Mouse (Mus musculus): ENCODE results near the gene Cdh23. TPM values are rescaled to one million over a fixed set of nuclear protein-coding genes. Genes with fewer than 3 reads are reported as not detected.

Gene Cdh23
- polyA plus RNA-seq, 1 experiment from 2014 or later: 0.87 TPM

DNA sequence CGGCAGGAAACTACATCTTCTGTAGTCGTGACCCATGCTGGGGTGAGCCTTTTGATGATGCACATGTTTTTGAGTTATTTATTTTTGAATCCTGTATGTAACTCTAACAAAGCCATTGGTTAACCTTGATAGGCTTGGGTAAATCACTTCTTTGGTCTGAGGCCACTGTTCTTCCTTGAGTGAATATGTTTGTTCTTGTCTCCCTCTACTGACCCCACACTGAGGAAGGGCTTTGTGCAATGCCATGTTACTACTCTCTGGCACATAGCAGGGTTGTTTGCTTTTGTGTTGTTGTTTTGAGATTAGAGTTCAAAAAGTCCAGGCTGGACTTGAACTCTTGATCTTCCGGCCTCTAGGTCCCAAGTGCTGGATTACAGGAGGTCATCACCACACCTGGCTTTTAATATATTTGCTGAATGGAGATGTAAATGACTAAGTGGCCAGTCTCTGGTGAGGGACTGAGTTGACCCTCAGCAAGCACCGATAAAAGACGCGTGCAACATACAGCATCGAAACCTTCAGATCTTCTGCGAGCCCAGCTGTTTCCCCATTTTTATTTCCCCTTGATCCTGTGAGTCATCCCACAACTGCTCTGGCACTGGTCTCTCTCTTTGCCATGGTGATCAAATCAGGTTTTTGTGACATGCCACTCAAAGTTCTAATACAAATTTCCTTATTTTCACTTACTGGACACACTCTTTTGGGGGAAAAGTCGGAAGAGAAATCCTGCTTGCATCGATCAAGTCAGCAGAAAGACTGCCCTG is 298.1 kb downstream of the Cdh23 start:
- Histone ChIP-seq H3K36me3 (replicated peaks; ENCODE audit: control insufficient read depth, insufficient read depth, low read depth, low read length) (no peaks in the 10 kb centered on the region), H3K27ac (replicated peaks; ENCODE audit: low read depth, low read length) (no peak overlapping the region), H3K4me2 (ENCODE audit: low read depth, low read length) (no peak overlapping the region), H3K9ac (replicated peaks; ENCODE audit: low read length) (no peak overlapping the region), H3K9me3 (replicated peaks; ENCODE audit: control insufficient read depth, low read length) (no peaks in the 10 kb centered on the region), H3K27me3 (ENCODE audit: control insufficient read depth, insufficient read depth, low read length) (no peaks in the 10 kb centered on the region), H3K4me3 (ENCODE audit: low read depth, low read length) (no peak overlapping the region), H3K4me1 (ENCODE audit: control insufficient read depth, insufficient read depth, low read length) (no peaks in the 10 kb centered on the region)
- no peak for ATAC-seq (replicated peaks; ENCODE audit: insufficient number of reproducible peaks, low FRiP score, low TSS enrichment, low read depth)
- 87% methylated on average over 10 of the region's 10 CpGs for WGBS
- no peak for DNase-seq (ENCODE audit: low spot score)

DNA sequence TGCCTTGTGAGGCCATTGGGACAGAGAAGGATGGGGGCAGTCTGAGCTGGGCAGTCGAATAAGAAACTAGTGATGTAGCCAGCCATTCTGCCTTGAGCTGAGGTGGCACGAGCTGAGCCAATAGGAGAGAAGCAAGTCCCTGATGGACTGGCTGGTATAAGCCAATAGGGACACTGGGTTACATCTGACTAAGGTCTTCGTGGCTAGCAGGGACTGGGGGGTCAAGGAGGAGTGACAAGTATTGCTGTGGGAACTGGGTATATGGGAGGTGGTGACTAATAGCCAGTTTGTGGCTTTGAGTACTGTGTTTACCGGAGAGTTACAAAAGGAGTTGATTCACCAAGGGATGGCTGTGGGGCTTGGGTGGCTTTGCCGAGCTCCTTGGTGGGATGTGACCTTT is 300.7 kb downstream of the Cdh23 start:
- no peak overlapping the region for H3K27ac ChIP-seq (replicated peaks; ENCODE audit: low read depth, low read length)
- 65% methylated on average over 5 of the region's 5 CpGs for WGBS
- no peak for ATAC-seq (replicated peaks; ENCODE audit: insufficient number of reproducible peaks, low FRiP score, low TSS enrichment, low read depth)

DNA sequence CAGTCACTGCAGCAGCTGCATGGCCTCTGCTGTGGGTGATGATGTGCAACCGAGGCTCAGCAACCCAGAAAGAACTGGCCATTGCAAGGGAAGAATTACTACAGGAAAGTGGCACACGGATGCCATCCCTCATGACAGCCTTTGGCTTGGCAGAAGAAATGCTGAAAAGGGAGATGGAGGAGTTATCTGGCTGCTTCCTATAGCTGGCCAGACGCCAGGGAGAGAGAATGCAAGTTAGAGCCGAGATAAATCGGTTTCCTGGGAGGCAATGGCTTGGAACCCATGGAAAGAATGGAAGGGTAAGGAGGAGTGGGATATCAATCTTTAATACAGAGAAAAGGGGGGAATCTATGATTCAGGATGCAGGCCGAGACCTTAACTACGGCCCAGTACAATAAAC is 301.4 kb downstream of the Cdh23 start:
- ATAC-seq (replicated peaks; ENCODE audit: insufficient number of reproducible peaks, low FRiP score, low TSS enrichment, low read depth) (no peak), DNase-seq (ENCODE audit: low spot score) (no peak)
- Histone ChIP-seq H3K36me3 (replicated peaks; ENCODE audit: control insufficient read depth, insufficient read depth, low read depth, low read length) (no peaks in the 10 kb centered on the region), H3K4me3 (ENCODE audit: low read depth, low read length) (no peak overlapping the region), H3K27ac (replicated peaks; ENCODE audit: low read depth, low read length) (no peak overlapping the region), H3K9me3 (replicated peaks; ENCODE audit: control insufficient read depth, low read length) (no peaks in the 10 kb centered on the region), H3K4me2 (ENCODE audit: low read depth, low read length) (no peak overlapping the region), H3K4me1 (ENCODE audit: control insufficient read depth, insufficient read depth, low read length) (no peaks in the 10 kb centered on the region), H3K27me3 (ENCODE audit: control insufficient read depth, insufficient read depth, low read length) (no peaks in the 10 kb centered on the region), H3K9ac (replicated peaks; ENCODE audit: low read length) (no peak overlapping the region)
- WGBS: 84% methylated on average over 7 of the region's 7 CpGs

More for the DNA sequence above, 300.7 kb downstream of the Cdh23 start:
- no peaks in the 10 kb centered on the region for H3K9me3 ChIP-seq (replicated peaks; ENCODE audit: control insufficient read depth, low read length)
- no peaks in the 10 kb centered on the region for H3K27me3 ChIP-seq (ENCODE audit: control insufficient read depth, insufficient read depth, low read length)
- no peak overlapping the region for H3K9ac ChIP-seq (replicated peaks; ENCODE audit: low read length)
- H3K4me1 ChIP-seq (ENCODE audit: control insufficient read depth, insufficient read depth, low read length): no peaks in the 10 kb centered on the region
- H3K4me2 ChIP-seq (ENCODE audit: low read depth, low read length): no peak overlapping the region
- H3K4me3 ChIP-seq (ENCODE audit: low read depth, low read length): no peak overlapping the region
- no peaks in the 10 kb centered on the region for H3K36me3 ChIP-seq (replicated peaks; ENCODE audit: control insufficient read depth, insufficient read depth, low read depth, low read length)
- DNase-seq (ENCODE audit: low spot score): no peak

- Histone ChIP-seq H3K4me1 (ENCODE audit: control insufficient read depth, insufficient read depth, low read length) (no peaks in the 10 kb centered on the region), H3K4me2 (ENCODE audit: low read depth, low read length) (no peak overlapping the region), H3K4me3 (ENCODE audit: low read depth, low read length) (no peak overlapping the region), H3K36me3 (replicated peaks; ENCODE audit: control insufficient read depth, insufficient read depth, low read depth, low read length) (no peaks in the 10 kb centered on the region), H3K27ac (replicated peaks; ENCODE audit: low read depth, low read length) (no peak overlapping the region), H3K9ac (replicated peaks; ENCODE audit: low read length) (no peak overlapping the region), H3K27me3 (ENCODE audit: control insufficient read depth, insufficient read depth, low read length) (no peaks in the 10 kb centered on the region), H3K9me3 (replicated peaks; ENCODE audit: control insufficient read depth, low read length) (no peaks in the 10 kb centered on the region)
- ATAC-seq (replicated peaks; ENCODE audit: insufficient number of reproducible peaks, low FRiP score, low TSS enrichment, low read depth) (no peak), DNase-seq (ENCODE audit: low spot score) (no peak)
- 90% methylated on average over 9 of the region's 9 CpGs for WGBS
These were observed 304.6 kb downstream of the Cdh23 start for GRCm38 (mm10) chr10:60391661-60392060.

- Histone ChIP-seq H3K27me3 (ENCODE audit: control insufficient read depth, insufficient read depth, low read length) (no peaks in the 10 kb centered on the region), H3K4me1 (ENCODE audit: control insufficient read depth, insufficient read depth, low read length) (no peaks in the 10 kb centered on the region), H3K4me2 (ENCODE audit: low read depth, low read length) (no peak overlapping the region), H3K36me3 (replicated peaks; ENCODE audit: control insufficient read depth, insufficient read depth, low read depth, low read length) (no peaks in the 10 kb centered on the region), H3K27ac (replicated peaks; ENCODE audit: low read depth, low read length) (no peak overlapping the region), H3K9me3 (replicated peaks; ENCODE audit: control insufficient read depth, low read length) (no peaks in the 10 kb centered on the region), H3K4me3 (ENCODE audit: low read depth, low read length) (no peak overlapping the region), H3K9ac (replicated peaks; ENCODE audit: low read length) (no peak overlapping the region)
- no peak for DNase-seq (ENCODE audit: low spot score)
- 64% methylated on average over 5 of the region's 5 CpGs for WGBS
- no peak for ATAC-seq (replicated peaks; ENCODE audit: insufficient number of reproducible peaks, low FRiP score, low TSS enrichment, low read depth)
These were observed 305.3 kb downstream of the Cdh23 start for GRCm38 (mm10) chr10:60390904-60391420.

GRCm38 (mm10) chr10:60390177-60390903 is 305.9 kb downstream of the Cdh23 start:
- Histone ChIP-seq H3K27me3 (ENCODE audit: control insufficient read depth, insufficient read depth, low read length) (no peaks in the 10 kb centered on the region), H3K36me3 (replicated peaks; ENCODE audit: control insufficient read depth, insufficient read depth, low read depth, low read length) (no peaks in the 10 kb centered on the region), H3K4me3 (ENCODE audit: low read depth, low read length) (no peak overlapping the region), H3K27ac (replicated peaks; ENCODE audit: low read depth, low read length) (no peak overlapping the region), H3K9ac (replicated peaks; ENCODE audit: low read length) (no peak overlapping the region), H3K4me1 (ENCODE audit: control insufficient read depth, insufficient read depth, low read length) (no peaks in the 10 kb centered on the region), H3K9me3 (replicated peaks; ENCODE audit: control insufficient read depth, low read length) (no peaks in the 10 kb centered on the region), H3K4me2 (ENCODE audit: low read depth, low read length) (no peak overlapping the region)
- ATAC-seq (replicated peaks; ENCODE audit: insufficient number of reproducible peaks, low FRiP score, low TSS enrichment, low read depth): no peak
- WGBS: 42% methylated on average over 6 of the region's 6 CpGs
- no peak for DNase-seq (ENCODE audit: low spot score)

DNA sequence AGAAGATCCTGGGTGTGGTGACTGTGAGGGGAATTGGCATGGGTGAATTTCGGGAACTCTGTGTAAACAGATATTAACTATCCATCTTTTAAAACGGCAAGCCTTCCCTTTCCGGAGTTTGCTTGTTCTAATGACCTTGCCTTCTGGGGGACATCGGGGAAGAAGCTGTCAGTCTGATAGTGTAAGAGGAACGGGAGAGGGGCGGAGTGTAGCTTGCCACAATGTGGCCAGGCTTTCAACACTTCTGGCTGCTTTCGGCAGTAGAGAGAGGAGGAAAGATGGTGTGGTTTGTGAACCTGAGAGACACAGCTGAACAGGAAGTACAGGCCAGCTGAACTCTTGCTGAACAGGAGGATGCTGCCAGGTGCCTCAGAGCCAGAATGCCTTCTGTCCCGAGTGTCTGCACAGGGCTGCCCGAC is 306.8 kb downstream of the Cdh23 start:
- Histone ChIP-seq H3K36me3 (replicated peaks; ENCODE audit: control insufficient read depth, insufficient read depth, low read depth, low read length) (no peaks in the 10 kb centered on the region), H3K9ac (replicated peaks; ENCODE audit: low read length) (no peak overlapping the region), H3K27me3 (ENCODE audit: control insufficient read depth, insufficient read depth, low read length) (no peaks in the 10 kb centered on the region), H3K27ac (replicated peaks; ENCODE audit: low read depth, low read length) (no peak overlapping the region), H3K9me3 (replicated peaks; ENCODE audit: control insufficient read depth, low read length) (no peaks in the 10 kb centered on the region), H3K4me2 (ENCODE audit: low read depth, low read length) (no peak overlapping the region), H3K4me1 (ENCODE audit: control insufficient read depth, insufficient read depth, low read length) (no peaks in the 10 kb centered on the region), H3K4me3 (ENCODE audit: low read depth, low read length) (no peak overlapping the region)
- ATAC-seq (replicated peaks; ENCODE audit: insufficient number of reproducible peaks, low FRiP score, low TSS enrichment, low read depth) (no peak), DNase-seq (ENCODE audit: low spot score) (no peak)
- 48% methylated on average over 9 of the region's 9 CpGs for WGBS

DNA sequence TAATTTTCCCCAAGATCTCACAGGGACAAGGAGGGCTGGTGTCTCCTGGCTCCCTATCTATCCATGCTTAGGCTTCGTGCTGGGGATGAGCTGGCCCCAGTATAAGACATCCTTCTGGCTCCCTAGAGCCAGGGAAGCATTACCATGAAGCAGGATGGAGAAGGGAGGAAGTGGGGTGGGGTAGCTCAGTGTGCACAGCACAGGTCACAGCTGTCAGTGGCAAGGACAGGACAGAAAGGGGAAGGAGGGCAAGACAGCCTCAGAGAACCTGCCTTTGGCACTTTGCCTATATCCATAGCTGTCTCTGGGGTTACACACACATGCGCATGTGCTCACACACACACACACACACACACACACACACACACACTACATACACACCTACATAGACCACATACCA is 308.0 kb downstream of the Cdh23 start:
- Histone ChIP-seq H3K27ac (replicated peaks; ENCODE audit: low read depth, low read length) (no peak overlapping the region), H3K36me3 (replicated peaks; ENCODE audit: control insufficient read depth, insufficient read depth, low read depth, low read length) (no peaks in the 10 kb centered on the region), H3K4me3 (ENCODE audit: low read depth, low read length) (no peak overlapping the region), H3K9me3 (replicated peaks; ENCODE audit: control insufficient read depth, low read length) (no peaks in the 10 kb centered on the region), H3K27me3 (ENCODE audit: control insufficient read depth, insufficient read depth, low read length) (no peaks in the 10 kb centered on the region), H3K9ac (replicated peaks; ENCODE audit: low read length) (no peak overlapping the region), H3K4me1 (ENCODE audit: control insufficient read depth, insufficient read depth, low read length) (no peaks in the 10 kb centered on the region), H3K4me2 (ENCODE audit: low read depth, low read length) (no peak overlapping the region)
- 83% methylated on average over 2 of the region's 2 CpGs for WGBS
- DNase-seq (ENCODE audit: low spot score) (no peak), ATAC-seq (replicated peaks; ENCODE audit: insufficient number of reproducible peaks, low FRiP score, low TSS enrichment, low read depth) (no peak)
